Mouse (Mus musculus) CH12.LX (cell line): ENCODE measurements around the gene Leprot. TPM values are rescaled to one million over a fixed set of nuclear protein-coding genes. Genes with fewer than 3 reads are reported as not detected.

Experiments
- DNase-seq: peaks from one replicate; pipeline ENCODE4 v3.0.0-alpha.2; 2013; ENCODE audit errors: extremely low read depth
- H3K27ac ChIP-seq: 2 replicates; pipeline ENCODE4 v1.5.1; 2012; ENCODE audit warnings: low read depth, mild to moderate bottlenecking, control low read depth, moderate library complexity; ENCODE audit not compliant: insufficient read depth
- H3K27me3 ChIP-seq: replicated peaks from 2 replicates; pipeline ENCODE3; 2012; ENCODE audit warnings: inconsistent platforms
- H3K36me3 ChIP-seq, 2 experiments: replicated peaks in 1 of 2; 2 replicates each; pipeline versions ENCODE3 to v1.6.1; 2012; ENCODE audit warnings: inconsistent platforms in 1 of 2, low read length in 1 of 2, mild to moderate bottlenecking in 1 of 2, mixed read lengths in 1 of 2, moderate library complexity in 1 of 2; ENCODE audit not compliant: control insufficient read depth in 1 of 2, insufficient read depth in 1 of 2
- H3K4me1 ChIP-seq, 2 experiments: 2 replicates each; pipeline ENCODE4 v1.6.1; 2012; ENCODE audit warnings: inconsistent platforms in 1 of 2, moderate library complexity in 1 of 2; ENCODE audit not compliant: insufficient read depth in 2 of 2, control insufficient read depth in 1 of 2
- H3K4me2 ChIP-seq: 2 replicates; pipeline ENCODE4 v1.6.1; 2012; ENCODE audit warnings: low read depth, mild to moderate bottlenecking, control low read depth; ENCODE audit not compliant: poor library complexity, insufficient read depth, severe bottlenecking
- H3K4me3 ChIP-seq, 3 experiments: fragments of 150-350 bp in 1 of 3; sonication (generic) in 1 of 3; replicated peaks in 1 of 3; 2 replicates each; pipeline versions ENCODE3 to v1.5.1; 2011 to 2012; ENCODE audit warnings: low read depth in 2 of 3, low read length in 2 of 3, mild to moderate bottlenecking in 2 of 3, moderate library complexity in 2 of 3, control low read depth in 1 of 3, improper control_type of control experiment in 1 of 3, inconsistent platforms in 1 of 3, mixed read lengths in 1 of 3; ENCODE audit not compliant: poor library complexity in 1 of 3
- H3K79me2 ChIP-seq: replicated peaks from 2 replicates; pipeline ENCODE4 v1.6.1; 2012; ENCODE audit warnings: mild to moderate bottlenecking, moderate library complexity; ENCODE audit not compliant: control insufficient read depth, poor library complexity, insufficient read depth, severe bottlenecking; ENCODE audit errors: extremely low read depth
- H3K9ac ChIP-seq: 2 replicates; pipeline ENCODE4 v1.6.1; 2012; ENCODE audit warnings: low read depth, mild to moderate bottlenecking, control low read depth, moderate library complexity; ENCODE audit not compliant: insufficient read depth
- H3K9me3 ChIP-seq: replicated peaks from 2 replicates; pipeline ENCODE3; 2012; ENCODE audit warnings: low read length, inconsistent platforms, mixed read lengths
- ELF1 ChIP-seq: IDR thresholded peaks from 2 replicates; pipeline ENCODE4 v1.6.1; 2014; ENCODE audit warnings: low read depth, mild to moderate bottlenecking, inconsistent platforms, low read length, improper control_type of control experiment
- GABPA ChIP-seq: IDR thresholded peaks from 2 replicates; pipeline ENCODE4 v1.6.1; 2012; ENCODE audit warnings: low read depth, low read length, improper control_type of control experiment, inconsistent platforms; ENCODE audit not compliant: insufficient replicate concordance
- IRF4 ChIP-seq: IDR thresholded peaks from 2 replicates; pipeline ENCODE4 v1.6.1; 2014; ENCODE audit warnings: low read depth, mild to moderate bottlenecking, inconsistent platforms, low read length, improper control_type of control experiment
- JUN ChIP-seq: IDR thresholded peaks from 2 replicates; pipeline ENCODE4 v1.6.1; 2011; ENCODE audit warnings: low read depth, mild to moderate bottlenecking, low read length, improper control_type of control experiment, moderate library complexity; ENCODE audit not compliant: insufficient read depth
- JUND ChIP-seq: conservative IDR thresholded peaks from 2 replicates; pipeline ENCODE4 v1.6.1; 2011; ENCODE audit warnings: low read depth, low read length, improper control_type of control experiment
- KAT2A ChIP-seq: IDR thresholded peaks from 2 replicates; pipeline ENCODE4 v1.6.1; 2012; ENCODE audit warnings: low read length, improper control_type of control experiment, inconsistent platforms; ENCODE audit not compliant: insufficient replicate concordance
- MAZ ChIP-seq: IDR thresholded peaks from 2 replicates; pipeline ENCODE4 v1.6.1; 2012; ENCODE audit warnings: low read depth, mild to moderate bottlenecking, inconsistent platforms, low read length, improper control_type of control experiment, moderate library complexity
- MXI1 ChIP-seq: IDR thresholded peaks from 2 replicates; pipeline ENCODE4 v1.6.1; 2011; ENCODE audit warnings: mild to moderate bottlenecking, low read depth, low read length, improper control_type of control experiment
- NRF1 ChIP-seq: IDR thresholded peaks from 2 replicates; pipeline ENCODE4 v1.6.1; 2014; ENCODE audit warnings: low read depth, mild to moderate bottlenecking, inconsistent platforms, low read length, improper control_type of control experiment, moderate library complexity
- PAX5 ChIP-seq: IDR thresholded peaks from 2 replicates; pipeline ENCODE4 v1.6.1; 2012; ENCODE audit warnings: low read length, inconsistent platforms, mixed read lengths
- POLR2A ChIP-seq: IDR thresholded peaks from 2 replicates; pipeline ENCODE4 v1.6.1; 2011; ENCODE audit warnings: low read depth, mild to moderate bottlenecking, improper control_type of control experiment, low read length
- POLR2AphosphoS2 ChIP-seq: IDR thresholded peaks from 2 replicates; pipeline ENCODE4 v1.6.1; 2011; ENCODE audit warnings: low read depth, low read length, improper control_type of control experiment
- TBP ChIP-seq: conservative IDR thresholded peaks from 2 replicates; pipeline ENCODE4 v1.6.1; 2011; ENCODE audit warnings: low read depth, low read length, improper control_type of control experiment
- USF1 ChIP-seq: IDR thresholded peaks from 2 replicates; pipeline ENCODE4 v1.6.1; 2014; ENCODE audit warnings: low read depth, mild to moderate bottlenecking, inconsistent platforms, low read length, improper control_type of control experiment
- USF2 ChIP-seq: conservative IDR thresholded peaks from 2 replicates; pipeline ENCODE4 v1.6.1; 2011; ENCODE audit warnings: low read depth, low read length, improper control_type of control experiment
- ZMIZ1 ChIP-seq: IDR thresholded peaks from 2 replicates; pipeline ENCODE4 v1.6.1; 2012; ENCODE audit warnings: low read depth, mild to moderate bottlenecking, inconsistent platforms, low read length, improper control_type of control experiment
- dilution Hi-C: fragments of 300-500 bp; cut with MboI; formaldehyde crosslinking; loops from 2 replicates; pipeline ENCODE4 v1.14.3; 2020; ENCODE audit warnings: low sequenced_read_pairs; ENCODE audit not compliant: extremely low pct_unique_long_range_greater_than_20kb, extremely low pct_ligation_motif_present
- in situ Hi-C: fragments of 300-500 bp; cut with MboI; formaldehyde crosslinking; loops from 3 replicates; pipeline ENCODE4 v1.14.3; 2019; ENCODE audit warnings: low sequenced_read_pairs, low pct_ligation_motif_present, low pct_unique_long_range_greater_than_20kb, mixed read lengths
- polyA plus RNA-seq: library from polyadenylated mRNA; unstranded; fragments of >175 nt; gene quantifications from 2 replicates; pipeline ENCODE4 v1.2.1, GENCODE M21; 2012; ENCODE audit warnings: low read depth; ENCODE audit not compliant: insufficient read length
- total RNA-seq, 2 experiments: library from RNA; depleted of rRNA; stranded (reverse); fragments of 300-350 nt in 1 of 2; fragments of >200 nt in 1 of 2; gene quantifications; 2 replicates each; pipeline ENCODE4 v1.2.3; 2012 to 2014

Gene Leprot
- total and polyA plus RNA-seq, 3 experiments, result 17.6 to 29.2 (median 24.2) TPM

- H3K9ac ChIP-seq, result no peak overlapping the region
- H3K4me1 ChIP-seq, result no peaks in the 10 kb centered on the region
- no peak for TF ChIP-seq ELF1
- no peak for TF ChIP-seq JUN
- TF ChIP-seq USF1, result no peak
- TF ChIP-seq MAZ, result no peak
- no peak for TF ChIP-seq JUND
- TF ChIP-seq PAX5, result no peak
- TF ChIP-seq NRF1, result no peak
- TF ChIP-seq USF2, result no peak
- no peak for TF ChIP-seq POLR2AphosphoS2
- no peak for TF ChIP-seq KAT2A
- no peak for TF ChIP-seq TBP
- TF ChIP-seq GABPA, result no peak
- no peak for TF ChIP-seq ZMIZ1
- TF ChIP-seq POLR2A, result no peak
- TF ChIP-seq IRF4, result no peak
- TF ChIP-seq, all 38 proteins: peak for 0
- in situ Hi-C loops, result no loop called here
- DNase-seq, result no peak
- Histone ChIP-seq H3K9me3 (no peaks in the 10 kb centered on the region), H3K79me2 (no peaks in the 10 kb centered on the region), H3K4me2 (no peak overlapping the region), H3K4me3 (no peak overlapping the region), H3K27ac (no peak overlapping the region), H3K36me3 (no peaks in the 10 kb centered on the region), H3K27me3 (no peaks in the 10 kb centered on the region)
- dilution Hi-C loops, result no loop called here
Observed at GRCm38 (mm10) chr4:101699423-101699822, 51.9 kb downstream of the Leprot start.

GRCm38 (mm10) chr4:101700892-101701640 is 53.5 kb downstream of the Leprot start:
- Histone ChIP-seq H3K9me3 (no peaks in the 10 kb centered on the region), H3K36me3 (no peaks in the 10 kb centered on the region), H3K79me2 (no peaks in the 10 kb centered on the region), H3K4me3 (no peak overlapping the region), H3K9ac (no peak overlapping the region), H3K27me3 (no peaks in the 10 kb centered on the region), H3K4me1 (no peaks in the 10 kb centered on the region), H3K27ac (no peak overlapping the region), H3K4me2 (no peak overlapping the region)
- dilution Hi-C loops (no loop called here), in situ Hi-C loops (no loop called here)
- no peak for TF ChIP-seq MXI1
- DNase-seq, result no peak
